Mouse (Mus musculus): ENCODE measurements at regions not wholly inside any gene's neighbourhood (a gene's known extent, or its start where the extent isn't known, plus 50 kb on each side); places are given as distances from the start of the nearest gene placed in this dataset.
A peak's percentile ranks its signal among the peaks of the same experiment; 100 is the strongest.

- no peak for TF ChIP-seq CTCF (IDR thresholded peaks at IDR 0.05; ENCODE audit: borderline replicate concordance, insufficient read depth, low read depth, low read length)
- TF ChIP-seq POLR2A (IDR thresholded peaks at IDR 0.05; ENCODE audit: borderline replicate concordance, insufficient read depth, low read length), result no peak
- no peaks in the 10 kb centered on the region for H3K27me3 ChIP-seq (ENCODE audit: control insufficient read depth, insufficient read depth, low read length)
- WGBS, result 31% methylated on average over 5 of the region's 5 CpGs
- H3K27ac ChIP-seq (ENCODE audit: insufficient read depth, low read length), result no peak overlapping the region
- DNase-seq, result peak; percentile 24 to 31
- no peak overlapping the region for H3K4me3 ChIP-seq (replicated peaks; ENCODE audit: insufficient read depth, low read depth, low read length)
- peaks cover 9% of the 10 kb centered on the region for H3K4me1 ChIP-seq (ENCODE audit: control insufficient read depth, insufficient read depth, low read length)
Observed at GRCm38 (mm10) chr12:25934946-25935345, 480.1 kb downstream of the Rnf144a start.

DNA sequence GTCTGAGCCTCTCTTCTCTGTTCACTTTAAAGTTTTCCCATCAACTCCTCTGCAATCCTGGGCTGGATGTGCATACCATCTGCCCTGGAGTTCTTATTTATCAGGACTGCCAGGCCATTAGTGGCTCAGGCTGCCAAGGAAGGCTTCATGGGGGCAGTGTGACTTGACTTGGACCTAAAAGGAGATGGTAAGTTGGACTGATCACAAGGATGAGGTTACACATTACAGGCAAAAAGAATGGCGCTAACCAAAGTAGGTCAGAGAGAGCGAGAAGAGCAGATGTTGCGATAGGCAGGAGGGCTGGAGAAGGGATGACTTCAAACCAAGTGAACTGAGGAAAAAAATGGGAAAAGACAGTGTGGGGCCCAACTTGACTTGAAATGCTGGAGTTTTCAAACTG, 480.5 kb downstream of the Rnf144a start:
- 21% methylated on average over 3 of the region's 3 CpGs for WGBS

DNA sequence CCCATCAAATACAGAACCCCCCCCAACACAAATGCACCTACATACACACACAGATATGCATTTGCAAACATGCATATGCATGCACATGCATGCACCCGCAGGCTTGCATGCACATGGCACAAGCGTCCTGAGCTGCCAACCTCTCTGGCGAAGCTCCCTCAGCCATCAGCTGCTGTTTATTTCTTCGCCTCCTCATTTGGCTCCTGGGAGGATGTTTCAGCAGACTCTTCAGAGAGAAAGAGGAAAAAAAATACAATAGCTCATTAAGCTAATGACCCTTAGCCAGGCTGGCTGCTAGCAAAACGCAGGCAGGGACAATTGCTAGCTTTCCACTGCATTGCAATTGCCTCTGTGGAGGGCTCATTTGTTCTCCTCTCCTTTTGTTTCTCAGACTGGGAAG, 488.7 kb downstream of the Rnf144a start:
- WGBS, result 43% methylated on average over 5 of the region's 5 CpGs
- H3K27me3 ChIP-seq (ENCODE audit: control insufficient read depth, insufficient read depth, low read length), result no peaks in the 10 kb centered on the region
- H3K4me3 ChIP-seq (replicated peaks; ENCODE audit: insufficient read depth, low read depth, low read length), result no peak overlapping the region
- H3K27ac ChIP-seq (ENCODE audit: insufficient read depth, low read length), result no peak overlapping the region
- 0 out of 2 replicates have a peak, but pooled peaks cover 3% of the 10 kb centered on the region for H3K4me1 ChIP-seq (ENCODE audit: control insufficient read depth, insufficient read depth, low read length)
- no peak for DNase-seq
- TF ChIP-seq POLR2A (IDR thresholded peaks at IDR 0.05; ENCODE audit: borderline replicate concordance, insufficient read depth, low read length) (no peak), CTCF (IDR thresholded peaks at IDR 0.05; ENCODE audit: borderline replicate concordance, insufficient read depth, low read depth, low read length) (no peak)

More for the DNA sequence above, 480.5 kb downstream of the Rnf144a start:
- Histone ChIP-seq H3K4me1 (ENCODE audit: control insufficient read depth, insufficient read depth, low read length) (peaks cover 9% of the 10 kb centered on the region), H3K27ac (ENCODE audit: insufficient read depth, low read length) (no peak overlapping the region), H3K4me3 (replicated peaks; ENCODE audit: insufficient read depth, low read depth, low read length) (no peak overlapping the region), H3K27me3 (ENCODE audit: control insufficient read depth, insufficient read depth, low read length) (no peaks in the 10 kb centered on the region)
- TF ChIP-seq CTCF (IDR thresholded peaks at IDR 0.05; ENCODE audit: borderline replicate concordance, insufficient read depth, low read depth, low read length) (no peak), POLR2A (IDR thresholded peaks at IDR 0.05; ENCODE audit: borderline replicate concordance, insufficient read depth, low read length) (no peak)
- peak in 1 of 2 experiments; percentile 61 for DNase-seq

DNA sequence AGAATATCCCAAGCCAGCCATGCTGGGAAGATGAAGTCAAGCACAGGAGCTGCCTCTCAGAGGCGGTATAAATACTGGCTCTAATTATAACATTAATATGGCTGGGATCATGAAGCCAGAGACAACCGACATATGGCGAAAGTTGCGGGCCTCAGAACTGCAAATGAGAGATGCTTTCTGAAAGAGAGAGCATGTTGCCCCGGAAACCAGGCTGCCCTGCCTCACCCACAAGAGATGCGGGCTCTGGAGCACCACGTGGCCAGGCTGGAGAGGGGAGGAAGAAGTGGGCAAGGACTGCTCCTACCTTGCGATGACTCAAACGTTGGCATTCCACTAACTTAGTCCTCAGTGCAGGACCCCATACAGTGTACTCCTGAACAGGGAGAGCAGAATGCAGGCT, 490.5 kb downstream of the Rnf144a start:
- H3K27me3 ChIP-seq (ENCODE audit: control insufficient read depth, insufficient read depth, low read length), result no peaks in the 10 kb centered on the region
- H3K27ac ChIP-seq (ENCODE audit: insufficient read depth, low read length), result no peak overlapping the region
- WGBS, result 33% methylated on average over 9 of the region's 9 CpGs
- H3K4me1 ChIP-seq (ENCODE audit: control insufficient read depth, insufficient read depth, low read length), result 0 out of 2 replicates have a peak, but pooled peaks cover 3% of the 10 kb centered on the region
- H3K4me3 ChIP-seq (replicated peaks; ENCODE audit: insufficient read depth, low read depth, low read length), result no peak overlapping the region
- DNase-seq, result no peak
- no peak for TF ChIP-seq POLR2A (IDR thresholded peaks at IDR 0.05; ENCODE audit: borderline replicate concordance, insufficient read depth, low read length)
- TF ChIP-seq CTCF (IDR thresholded peaks at IDR 0.05; ENCODE audit: borderline replicate concordance, insufficient read depth, low read depth, low read length), result no peak

DNA sequence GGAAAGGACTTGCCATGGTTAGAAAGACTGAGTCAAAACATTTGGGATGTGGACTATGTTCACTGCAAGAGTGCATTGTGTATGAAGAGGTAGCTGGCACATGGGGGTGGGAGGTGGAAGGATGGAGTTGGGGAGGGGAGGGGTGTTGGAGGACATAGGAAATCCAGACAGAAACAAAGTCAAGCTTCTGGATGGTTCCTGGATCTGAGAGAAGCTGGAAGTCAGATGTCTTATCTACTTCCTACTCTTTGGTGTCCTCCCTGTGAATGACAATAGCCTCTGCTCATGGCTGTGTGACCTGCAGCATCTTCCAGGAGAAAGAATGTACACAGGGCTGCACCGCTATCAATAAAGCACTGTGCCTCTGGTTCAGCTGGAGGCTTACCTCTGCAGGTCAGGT, 491.3 kb downstream of the Rnf144a start:
- Histone ChIP-seq H3K27ac (ENCODE audit: insufficient read depth, low read length) (no peak overlapping the region), H3K4me1 (ENCODE audit: control insufficient read depth, insufficient read depth, low read length) (0 out of 2 replicates have a peak, but pooled peaks cover 3% of the 10 kb centered on the region), H3K4me3 (replicated peaks; ENCODE audit: insufficient read depth, low read depth, low read length) (no peak overlapping the region), H3K27me3 (ENCODE audit: control insufficient read depth, insufficient read depth, low read length) (no peaks in the 10 kb centered on the region)
- TF ChIP-seq CTCF (IDR thresholded peaks at IDR 0.05; ENCODE audit: borderline replicate concordance, insufficient read depth, low read depth, low read length), result no peak
- TF ChIP-seq POLR2A (IDR thresholded peaks at IDR 0.05; ENCODE audit: borderline replicate concordance, insufficient read depth, low read length), result no peak
- WGBS, result 96% methylated on average over 1 of the region's 1 CpGs
- no peak for DNase-seq

- TF ChIP-seq CTCF (IDR thresholded peaks at IDR 0.05; ENCODE audit: borderline replicate concordance, insufficient read depth, low read depth, low read length) (no peak), POLR2A (IDR thresholded peaks at IDR 0.05; ENCODE audit: borderline replicate concordance, insufficient read depth, low read length) (no peak)
- 54% methylated on average over 1 of the region's 1 CpGs for WGBS
- Histone ChIP-seq H3K4me3 (replicated peaks; ENCODE audit: insufficient read depth, low read depth, low read length) (no peak overlapping the region), H3K27me3 (ENCODE audit: control insufficient read depth, insufficient read depth, low read length) (no peaks in the 10 kb centered on the region), H3K4me1 (ENCODE audit: control insufficient read depth, insufficient read depth, low read length) (no peaks in the 10 kb centered on the region), H3K27ac (ENCODE audit: insufficient read depth, low read length) (no peak overlapping the region)
- no peak for DNase-seq
Observed at GRCm38 (mm10) chr12:25905614-25906013, 509.4 kb downstream of the Rnf144a start.

DNA sequence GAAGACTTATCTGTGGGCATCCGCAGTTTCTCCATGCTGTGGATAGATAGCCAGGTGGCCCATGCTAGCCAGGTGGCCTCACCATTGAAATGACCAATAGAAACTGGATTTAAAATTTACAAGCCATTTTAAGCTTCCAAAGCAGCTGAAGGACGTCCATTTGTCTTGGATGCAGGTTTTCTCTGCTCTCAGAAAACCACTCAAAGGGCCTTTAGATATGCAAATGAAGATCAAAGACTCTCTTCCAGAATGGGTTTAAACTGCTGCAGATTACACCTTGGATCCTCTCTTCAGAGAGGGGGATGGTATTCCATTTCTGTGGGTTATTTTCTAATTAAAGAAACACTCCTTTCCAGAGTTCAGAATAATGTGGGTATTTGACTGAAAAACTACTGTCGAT, 518.5 kb downstream of the Rnf144a start:
- no peak overlapping the region for H3K27ac ChIP-seq (ENCODE audit: insufficient read depth, low read length)
- TF ChIP-seq CTCF (IDR thresholded peaks at IDR 0.05; ENCODE audit: borderline replicate concordance, insufficient read depth, low read depth, low read length) (no peak), POLR2A (IDR thresholded peaks at IDR 0.05; ENCODE audit: borderline replicate concordance, insufficient read depth, low read length) (no peak)
- DNase-seq, result no peak
- no peaks in the 10 kb centered on the region for H3K4me1 ChIP-seq (ENCODE audit: control insufficient read depth, insufficient read depth, low read length)
- WGBS, result 76% methylated on average over 3 of the region's 3 CpGs
- no peaks in the 10 kb centered on the region for H3K27me3 ChIP-seq (ENCODE audit: control insufficient read depth, insufficient read depth, low read length)
- H3K4me3 ChIP-seq (replicated peaks; ENCODE audit: insufficient read depth, low read depth, low read length), result no peak overlapping the region

GRCm38 (mm10) chr12:25895691-25896090, 519.4 kb downstream of the Rnf144a start:
- WGBS, result 63% methylated on average over 1 of the region's 1 CpGs

More at GRCm38 (mm10) chr12:25895691-25896090, 519.4 kb downstream of the Rnf144a start:
- DNase-seq, result no peak
- H3K4me3 ChIP-seq (replicated peaks; ENCODE audit: insufficient read depth, low read depth, low read length), result no peak overlapping the region
- no peak overlapping the region for H3K27ac ChIP-seq (ENCODE audit: insufficient read depth, low read length)
- H3K4me1 ChIP-seq (ENCODE audit: control insufficient read depth, insufficient read depth, low read length), result no peaks in the 10 kb centered on the region
- no peaks in the 10 kb centered on the region for H3K27me3 ChIP-seq (ENCODE audit: control insufficient read depth, insufficient read depth, low read length)
- TF ChIP-seq CTCF (IDR thresholded peaks at IDR 0.05; ENCODE audit: borderline replicate concordance, insufficient read depth, low read depth, low read length) (no peak), POLR2A (IDR thresholded peaks at IDR 0.05; ENCODE audit: borderline replicate concordance, insufficient read depth, low read length) (no peak)
